Mouse (Mus musculus) thymus, postnatal 14 days (tissue): ENCODE measurements around the gene Aak1.
A peak's percentile ranks its signal among the peaks of the same experiment; 100 is the strongest.

Experiments
- DNase-seq: peaks from one replicate; pipeline ENCODE4 v3.0.0; 2021

Gene Aak1

DNA sequence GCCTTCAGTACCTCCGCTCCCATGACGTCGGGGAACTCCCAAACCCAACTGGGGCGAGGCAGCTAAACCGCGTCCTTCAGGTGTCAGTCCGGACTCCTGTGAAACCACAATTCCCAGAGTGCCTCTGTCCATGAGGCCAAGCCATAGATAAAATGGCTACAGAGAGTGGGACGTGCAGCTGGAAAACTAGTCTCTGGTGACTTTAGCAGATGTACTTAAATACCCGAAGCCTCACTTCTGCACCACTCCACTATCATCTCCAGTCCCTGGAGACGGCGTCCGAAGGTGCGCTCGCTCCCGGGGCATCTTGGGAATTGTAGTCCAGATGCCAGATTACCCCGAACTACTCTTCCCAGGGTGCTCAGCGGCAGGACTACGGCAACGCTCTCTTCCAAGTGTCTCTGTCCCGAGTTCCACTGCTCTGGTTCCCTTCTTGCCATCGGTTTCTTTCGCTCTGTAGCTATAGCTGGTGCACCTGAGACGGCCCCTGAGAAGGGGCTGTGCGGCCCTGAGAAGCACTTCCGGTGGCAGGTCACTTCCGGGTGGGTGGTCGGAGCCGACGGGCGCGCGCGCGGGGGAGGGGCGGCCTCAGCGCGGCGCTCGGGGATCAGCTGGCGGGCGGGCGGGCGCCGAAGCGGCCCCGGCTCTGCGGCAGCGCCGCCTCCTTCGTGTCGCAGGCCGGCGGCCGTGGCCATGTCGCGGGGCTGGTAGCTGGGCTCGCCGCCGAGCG is at the start of gene Aak1:
Aak1 (plus strand) TSS at position 603 of the 730 bp plus-strand sequence.
- DNase-seq, result peak; percentile 94

DNA sequence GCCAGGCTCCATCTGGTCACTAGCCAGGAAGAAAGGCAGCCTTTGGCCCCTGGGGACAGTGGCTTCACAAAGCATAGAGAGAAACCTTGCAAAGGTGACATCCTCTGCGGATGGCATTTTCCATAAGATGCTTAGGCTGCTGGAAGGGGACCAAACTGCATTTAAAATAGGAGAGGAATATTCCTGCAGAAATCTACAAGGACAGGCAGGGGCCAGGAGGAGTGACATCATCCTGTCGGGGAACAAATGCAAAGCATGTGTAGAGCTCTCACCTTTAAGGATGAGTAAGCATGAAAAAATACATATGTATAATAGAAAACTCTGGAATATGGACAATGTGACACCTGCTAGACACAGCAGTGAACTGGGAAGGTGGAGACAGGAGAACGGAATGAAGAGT is 48.9 kb upstream of the Aak1 start:
- no peak for DNase-seq

GRCm38 (mm10) chr6:86801431-86801830 is 47.9 kb upstream of the Aak1 start:
- no peak for DNase-seq

GRCm38 (mm10) chr6:86804646-86805045 is 44.7 kb upstream of the Aak1 start:
- DNase-seq, result no peak

GRCm38 (mm10) chr6:86806455-86807086 is 42.7 kb upstream of the Aak1 start:
- DNase-seq, result peak; percentile 73

- no peak for DNase-seq
These were observed 36.4 kb upstream of the Aak1 start for GRCm38 (mm10) chr6:86812919-86813318.

DNA sequence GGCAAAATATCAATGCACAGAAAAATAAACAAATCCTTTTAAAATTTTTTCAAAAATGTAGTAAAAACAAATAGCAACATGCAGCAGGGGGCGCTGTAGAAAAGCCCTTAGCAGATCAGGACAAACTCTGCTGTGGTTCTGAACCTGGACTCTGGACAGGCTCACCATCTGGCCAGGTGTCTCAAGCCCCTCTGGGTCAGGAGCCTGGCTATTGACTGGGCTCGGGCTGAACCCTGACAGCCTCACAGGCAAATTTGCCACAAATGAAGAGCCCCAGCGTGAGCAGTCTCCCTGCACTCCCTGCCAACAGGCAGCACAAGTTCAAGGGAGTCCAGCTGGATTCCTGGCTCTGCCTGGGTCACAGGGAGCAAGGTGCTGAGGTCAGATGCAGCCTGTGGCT is 36.0 kb upstream of the Aak1 start:
- peak; percentile 72 for DNase-seq

DNA sequence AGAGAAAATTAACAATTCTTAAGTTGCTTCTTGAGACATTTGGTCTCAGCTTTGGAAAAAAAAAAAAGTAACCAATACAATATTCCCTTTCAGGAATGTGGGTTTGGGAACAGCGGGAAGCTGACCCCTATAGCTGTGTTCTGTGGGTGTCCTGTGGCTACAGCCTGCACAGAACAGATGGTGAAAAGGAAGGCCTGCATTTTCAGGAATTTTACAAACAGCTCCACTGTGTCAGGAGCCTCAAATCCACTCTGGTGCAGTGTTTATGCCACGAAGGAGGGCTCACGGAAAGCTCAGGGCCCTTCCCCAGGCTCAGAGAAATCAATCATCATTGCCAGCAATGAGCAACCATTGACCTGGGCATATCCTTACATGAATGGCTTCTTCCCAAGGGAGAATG is 34.4 kb upstream of the Aak1 start:
- DNase-seq, result no peak

GRCm38 (mm10) chr6:86815436-86815835 is 33.9 kb upstream of the Aak1 start:
- DNase-seq, result no peak

DNA sequence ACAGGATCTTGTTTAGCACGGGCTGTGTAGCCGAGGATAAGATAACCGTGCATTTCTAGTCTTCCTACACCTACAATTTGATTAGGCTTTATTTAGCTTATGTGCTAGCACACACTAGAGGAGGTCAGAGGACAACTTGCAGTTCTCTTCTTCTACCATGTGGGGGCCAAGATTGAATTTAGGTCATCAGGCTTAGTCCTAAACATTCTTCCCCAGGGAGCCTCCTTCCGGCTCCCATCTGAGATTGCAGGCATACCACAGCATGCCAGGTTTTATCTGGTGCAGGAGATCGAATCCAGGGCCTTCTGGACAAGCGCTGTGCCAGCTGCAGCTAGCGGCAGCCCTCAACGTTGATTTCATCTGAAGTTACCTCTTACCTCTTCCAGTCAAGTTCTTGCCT is 32.7 kb upstream of the Aak1 start:
- peak; percentile 42 for DNase-seq

- no peak for DNase-seq
These were observed 30.4 kb upstream of the Aak1 start for GRCm38 (mm10) chr6:86818914-86819313.

- DNase-seq, result no peak
These were observed 29.4 kb upstream of the Aak1 start for GRCm38 (mm10) chr6:86819926-86820325.

GRCm38 (mm10) chr6:86820690-86821089 is 28.6 kb upstream of the Aak1 start:
- DNase-seq, result peak; percentile 22

DNA sequence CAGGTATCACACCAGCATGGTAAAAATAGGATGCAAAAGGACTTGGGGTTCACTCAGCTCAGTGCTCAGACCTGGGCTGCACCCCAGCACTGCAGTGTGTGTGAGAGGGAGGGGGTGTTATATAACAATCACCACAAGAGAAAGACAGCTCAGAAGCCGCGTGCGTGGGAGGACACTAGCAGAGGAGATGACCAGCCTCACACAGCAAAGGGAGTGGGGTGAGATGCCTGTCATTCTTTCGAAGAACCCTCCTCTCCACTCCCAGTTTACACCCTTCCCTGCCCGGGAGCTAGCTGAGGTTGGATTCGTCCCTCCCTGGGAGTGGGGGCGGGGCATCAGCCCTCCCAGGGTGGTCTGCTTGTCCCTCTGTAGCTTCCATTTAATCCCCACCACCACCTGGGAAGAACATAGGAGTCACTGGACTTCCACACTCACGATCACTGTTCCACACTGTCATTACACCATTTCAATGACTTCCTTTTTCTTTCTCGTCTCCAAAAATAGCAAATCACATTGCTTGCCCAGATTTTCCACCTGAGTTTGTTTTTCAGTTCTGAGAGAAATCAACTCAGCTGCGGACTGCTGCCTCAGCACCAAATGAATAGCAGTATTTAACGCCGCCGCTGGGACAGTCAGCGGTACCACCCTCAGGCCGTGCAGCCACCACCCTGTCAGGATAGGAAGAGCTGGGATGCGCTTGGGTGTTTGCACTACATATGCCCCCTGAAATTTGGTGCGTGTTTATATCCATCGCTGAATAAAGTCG is 26.8 kb upstream of the Aak1 start:
- peak; percentile 27 for DNase-seq

GRCm38 (mm10) chr6:86823051-86823431 is 26.3 kb upstream of the Aak1 start:
- peak; percentile 29 for DNase-seq

DNA sequence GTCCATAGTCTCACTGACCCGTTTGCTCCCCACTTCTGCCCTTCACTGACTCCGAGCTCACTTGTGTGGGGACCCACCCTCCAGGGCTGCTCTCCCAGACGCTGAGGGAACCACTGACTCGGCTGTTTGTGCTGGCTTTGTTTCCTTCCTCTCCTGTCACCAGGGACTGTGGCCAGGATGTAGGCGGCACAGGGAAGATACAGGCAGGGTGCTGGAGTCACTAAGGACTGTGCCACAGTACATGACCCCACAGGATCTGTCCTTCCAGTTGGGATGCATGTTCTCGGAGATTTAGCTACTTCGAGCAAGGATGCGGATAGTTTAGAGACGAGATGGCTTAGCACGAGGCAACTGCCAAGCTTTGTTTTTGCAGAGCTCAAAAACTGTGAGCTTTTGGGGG is 25.5 kb upstream of the Aak1 start:
- peak; percentile 72 for DNase-seq

- DNase-seq, result peak; percentile 52
These were observed 24.9 kb upstream of the Aak1 start for GRCm38 (mm10) chr6:86824401-86824800.

DNA sequence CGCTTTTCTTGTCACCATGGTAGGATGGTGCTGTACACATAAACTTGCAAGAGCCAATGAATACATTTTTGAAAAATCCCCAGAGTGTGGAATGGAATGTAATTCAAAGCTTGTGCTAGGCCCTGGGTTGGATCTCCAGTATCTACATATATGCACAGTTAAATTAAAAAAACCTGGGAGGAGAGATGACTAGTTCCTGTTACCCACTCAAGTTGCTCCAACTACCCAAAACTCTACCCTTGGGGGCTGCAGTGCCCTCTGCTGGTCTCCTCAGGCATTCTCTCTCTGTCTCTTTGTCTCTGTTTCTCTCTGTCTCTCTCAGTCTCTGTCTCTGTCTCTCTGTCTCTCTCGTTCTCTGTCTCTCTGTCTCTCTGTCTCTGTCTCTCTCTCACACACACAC is 21.9 kb upstream of the Aak1 start:
- peak; percentile 53 for DNase-seq

DNA sequence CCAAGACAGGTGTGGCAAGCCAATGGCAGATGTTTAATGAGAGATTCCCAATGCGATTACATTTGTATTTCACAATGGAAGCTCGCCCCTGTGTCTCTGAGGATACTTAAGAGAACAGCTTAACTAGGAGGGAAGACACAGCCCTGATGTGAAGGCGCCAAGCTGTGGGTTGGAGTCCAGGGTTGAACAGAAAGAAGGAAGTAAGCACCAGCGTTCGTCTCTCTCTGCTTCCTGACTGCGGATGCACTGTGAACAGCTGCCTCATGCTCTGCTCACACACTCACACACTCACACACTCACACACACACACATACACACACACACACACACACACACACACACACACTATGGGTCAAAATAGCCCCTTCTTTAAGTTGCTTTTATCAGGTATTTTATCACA is 19.5 kb upstream of the Aak1 start:
- DNase-seq, result no peak

DNA sequence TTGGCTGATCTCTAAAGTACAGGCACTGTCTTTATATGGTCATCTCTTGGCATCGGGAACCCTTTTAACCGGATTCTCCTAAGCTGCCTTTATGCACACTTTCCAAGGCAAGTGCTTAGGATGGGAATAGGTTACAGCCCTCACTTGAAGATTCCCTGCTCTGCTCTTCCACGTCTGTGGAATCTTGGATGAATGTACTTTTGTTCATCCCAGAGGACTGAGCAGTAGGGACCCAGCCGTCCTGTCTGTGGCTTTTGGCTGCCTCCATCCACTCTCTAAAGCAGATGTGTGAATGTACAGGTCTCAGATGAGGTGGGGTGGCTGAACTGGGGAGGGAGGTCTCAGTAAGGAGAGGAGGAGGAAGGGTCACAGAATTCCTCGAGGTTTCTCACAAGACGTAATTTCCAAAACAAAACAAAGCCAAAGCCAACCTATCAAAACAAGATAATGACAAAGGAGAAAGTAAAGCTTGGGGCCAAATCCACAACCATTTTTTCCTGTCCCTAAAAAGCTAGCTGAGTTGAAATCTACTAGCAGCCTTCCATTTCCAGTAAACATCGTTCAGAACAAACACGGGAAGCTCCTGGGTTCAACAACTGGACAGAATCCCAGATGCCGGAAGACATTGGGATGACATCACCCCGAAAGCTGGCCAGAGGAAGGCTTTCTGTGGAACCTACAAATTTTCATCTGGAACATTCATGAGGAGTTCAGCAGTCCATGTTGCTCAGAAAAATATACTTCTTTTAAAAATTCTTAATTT is 18.4 kb upstream of the Aak1 start:
- DNase-seq, result no peak

DNA sequence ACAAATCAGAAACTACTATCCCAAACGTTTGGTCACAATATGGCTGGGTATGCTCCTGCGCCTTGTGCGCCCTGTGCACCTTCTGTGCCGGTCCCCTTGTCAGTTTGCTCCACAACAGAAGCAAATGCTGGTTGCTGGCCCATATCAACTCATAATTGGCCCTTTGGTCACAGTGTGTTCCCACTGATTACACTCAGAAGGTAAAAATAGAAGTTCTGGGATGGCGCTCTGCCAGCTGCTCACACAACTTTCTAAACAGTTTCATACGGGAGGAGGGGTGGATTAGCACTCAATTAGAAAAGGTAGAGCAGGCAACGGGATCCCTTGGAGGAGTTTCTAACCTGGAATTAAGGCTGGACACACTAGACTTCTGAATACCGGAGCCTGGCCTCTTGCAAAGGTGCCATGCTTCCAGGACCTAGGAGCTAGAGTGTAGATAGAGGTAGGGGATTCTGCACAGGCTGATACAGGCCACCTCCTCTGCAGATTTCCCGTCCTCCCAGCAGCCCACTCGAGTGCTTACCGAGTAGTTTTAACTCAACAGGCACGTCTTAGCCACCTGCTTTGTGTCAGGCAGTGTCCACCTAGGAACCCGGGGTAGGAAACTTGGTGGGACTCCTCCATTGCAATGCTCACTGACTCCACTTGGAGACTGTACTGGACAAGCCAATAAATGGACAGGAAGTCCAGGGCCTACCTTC is 16.4 kb upstream of the Aak1 start:
- DNase-seq, result no peak

DNA sequence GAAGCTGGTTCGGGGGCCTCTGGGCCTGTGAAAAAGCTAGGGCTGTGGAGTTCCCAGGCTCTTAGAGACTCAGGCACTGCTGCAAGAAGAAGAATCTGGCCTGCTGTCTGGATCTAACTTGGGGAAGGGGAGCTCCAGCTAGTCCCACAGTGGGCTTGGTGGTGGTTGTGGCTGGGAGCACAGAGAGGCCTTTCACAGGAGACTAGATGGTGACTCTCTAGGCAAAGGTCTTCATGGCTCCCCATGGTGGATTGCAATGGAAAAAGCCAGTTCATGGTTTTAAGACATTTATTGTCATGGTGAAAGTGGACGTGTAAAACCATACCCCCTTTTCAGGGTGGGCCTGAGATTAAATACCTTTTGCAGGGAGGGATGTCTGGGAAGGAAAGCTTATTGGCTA is 10.2 kb upstream of the Aak1 start:
- DNase-seq, result no peak

DNA sequence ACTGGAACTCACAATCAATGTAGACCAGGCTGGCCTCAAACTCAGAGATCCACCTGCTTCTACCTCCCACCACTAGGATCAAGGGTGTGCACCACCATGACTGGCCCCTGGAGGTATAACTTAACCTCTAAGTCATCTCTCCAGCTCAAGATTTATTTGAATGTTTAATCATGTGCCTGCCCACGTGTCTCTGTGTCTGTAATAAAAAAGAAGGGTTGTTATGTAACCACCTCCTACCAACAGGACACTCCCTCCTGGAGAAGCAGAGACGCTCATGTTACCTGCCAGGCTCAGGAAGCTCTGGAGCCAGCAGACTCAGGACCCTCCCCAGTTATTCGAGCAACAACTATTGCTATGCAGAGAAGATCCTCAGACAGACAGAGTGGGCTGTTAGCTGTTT is 7.4 kb upstream of the Aak1 start:
- DNase-seq, result no peak
